Mouse (Mus musculus): ENCODE data around the gene Zdhhc19.

DNA sequence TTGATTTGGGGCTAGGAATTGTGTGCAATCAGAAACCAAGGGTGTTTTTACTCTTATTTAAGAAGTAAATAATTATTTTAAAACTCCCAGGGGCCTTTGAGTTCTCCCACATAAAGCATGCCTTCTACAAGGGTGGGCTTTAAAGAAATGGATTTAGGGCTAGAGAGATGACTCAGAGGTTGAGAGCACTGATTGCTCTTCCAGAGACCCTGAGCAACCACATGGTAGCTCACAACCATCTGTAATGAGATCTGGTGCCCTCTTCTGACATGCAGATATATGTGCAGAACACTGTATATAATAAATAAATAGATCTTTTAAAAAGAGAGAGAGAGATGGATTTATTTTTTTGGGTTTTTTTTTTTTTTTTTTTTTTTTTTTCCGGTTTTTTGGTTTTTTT lies 31.2 kb upstream of the Zdhhc19 start:
- no peak for TF ChIP-seq CTCF (IDR thresholded peaks at IDR 0.05; ENCODE audit: control insufficient read depth, insufficient read depth, insufficient read length)
- no peak for TF ChIP-seq USF1 (IDR thresholded peaks at IDR 0.05; ENCODE audit: low read depth)
- no peak for TF ChIP-seq MYOG (IDR thresholded peaks at IDR 0.05; ENCODE audit: control insufficient read depth, extremely low read depth, insufficient read length)
- no peak for TF ChIP-seq CEBPB (IDR thresholded peaks at IDR 0.05; ENCODE audit: low read depth)
- no peak for TF ChIP-seq MYOD1 (IDR thresholded peaks at IDR 0.05; ENCODE audit: control insufficient read depth, insufficient read length, low read depth)
- TF ChIP-seq MAX (IDR thresholded peaks at IDR 0.05), result no peak
